8 mouse cellular contexts compared by ENCODE assay signal in the genomic region with DNA sequence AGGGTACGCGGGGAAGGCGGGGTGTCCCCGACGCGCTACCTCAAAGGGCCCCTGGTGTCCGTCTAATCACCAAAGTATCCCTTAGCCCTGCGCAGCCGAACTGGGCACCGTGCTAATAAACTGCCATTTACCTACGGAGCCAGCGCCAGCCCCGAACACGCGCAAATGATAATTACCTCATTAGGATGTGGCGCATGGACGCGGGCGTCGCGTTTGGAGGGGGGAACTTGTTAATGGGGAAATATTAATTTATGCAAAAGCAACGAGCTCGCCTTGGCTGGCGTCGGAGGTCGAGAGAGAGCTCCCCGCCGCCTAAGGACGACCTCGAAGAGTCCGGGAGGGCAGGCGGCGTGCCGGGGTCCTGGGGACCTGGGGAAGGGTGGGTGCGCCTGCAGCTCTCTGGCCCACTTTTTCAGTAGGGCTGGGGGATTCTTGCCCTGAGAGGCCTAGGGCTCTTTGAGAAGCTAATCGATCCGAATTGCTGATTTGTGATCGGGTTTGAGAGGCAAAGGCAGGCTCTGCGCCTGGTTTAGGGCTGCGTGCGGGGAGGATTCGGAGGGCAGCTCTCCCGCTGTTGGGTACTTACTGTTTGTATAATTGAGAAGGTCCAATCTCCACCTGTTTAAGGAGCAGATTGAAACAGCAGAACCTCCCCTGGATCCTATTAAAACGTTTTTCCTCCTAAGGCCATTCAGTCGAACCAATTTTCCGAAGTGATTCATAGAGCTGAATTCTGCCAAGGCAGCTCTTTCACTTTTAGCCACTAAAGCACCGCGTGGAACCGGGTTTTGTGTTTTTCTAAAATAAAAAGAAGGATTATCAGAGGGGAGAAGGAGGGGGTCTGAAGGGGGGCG. TPM values are rescaled to one million over a fixed set of nuclear protein-coding genes. Genes with fewer than 3 reads are reported as not detected.
DNase-seq lines count a peak whose midpoint lies in the region; ATAC-seq lines count a peak whose summit lies in the region.

No protein-coding gene starts in this region.

- H3K27ac ChIP-seq in kidney, embryonic 16.5 days (ENCODE audit: low read length), result no peak overlapping the region
- no peak overlapping the region for H3K27ac ChIP-seq in hindbrain, embryonic 11.5 days (ENCODE audit: low read depth, low read length)
- no peak overlapping the region for H3K27ac ChIP-seq in midbrain, embryonic 15.5 days

- WGBS in kidney, embryonic 16.5 days, result under 1% methylated on average over 50 of the region's 50 CpGs
- WGBS in hindbrain, embryonic 11.5 days, result under 1% methylated on average over 50 of the region's 50 CpGs
- WGBS in midbrain, embryonic 15.5 days, result under 1% methylated on average over 50 of the region's 50 CpGs

- peak overlapping the region; percentile 18 for H3K4me3 ChIP-seq in kidney, embryonic 16.5 days (ENCODE audit: low read length)
- no peak overlapping the region for H3K4me3 ChIP-seq in hindbrain, embryonic 11.5 days (ENCODE audit: low read depth, low read length)
- peak overlapping the region; percentile 3; the same call in 1 of the 2 replicates for H3K4me3 ChIP-seq in midbrain, embryonic 15.5 days

- peaks cover 20% of the 10 kb centered on the region for H3K4me1 ChIP-seq in kidney, embryonic 16.5 days (ENCODE audit: insufficient read depth, low read length)
- H3K4me1 ChIP-seq in hindbrain, embryonic 11.5 days (replicated peaks; ENCODE audit: control insufficient read depth, insufficient read depth, low read length), result no peaks in the 10 kb centered on the region; the same call in 1 of the 2 replicates
- H3K4me1 ChIP-seq in midbrain, embryonic 15.5 days, result peaks cover 20% of the 10 kb centered on the region

- H3K36me3 ChIP-seq in kidney, embryonic 16.5 days (ENCODE audit: insufficient read depth, low read length), result no peaks in the 10 kb centered on the region
- no peaks in the 10 kb centered on the region for H3K36me3 ChIP-seq in hindbrain, embryonic 11.5 days (ENCODE audit: control insufficient read depth, insufficient read depth, low read length)
- no peaks in the 10 kb centered on the region for H3K36me3 ChIP-seq in midbrain, embryonic 15.5 days (replicated peaks)

- no peaks in the 10 kb centered on the region for H3K9me3 ChIP-seq in kidney, embryonic 16.5 days (ENCODE audit: low read length)
- H3K9me3 ChIP-seq in hindbrain, embryonic 11.5 days (ENCODE audit: control insufficient read depth, low read length), result no peaks in the 10 kb centered on the region
- no peaks in the 10 kb centered on the region for H3K9me3 ChIP-seq in midbrain, embryonic 15.5 days

- ATAC-seq in kidney, embryonic 16.5 days (ENCODE audit: low FRiP score, low TSS enrichment), result no peak
- ATAC-seq in hindbrain, embryonic 11.5 days (ENCODE audit: low FRiP score), result no peak
- ATAC-seq in midbrain, embryonic 15.5 days (replicated peaks), result no peak
- no peak for ATAC-seq in megakaryocyte progenitor cell, adult 5-6 weeks (replicated peaks; ENCODE audit: poor library complexity)

- no peak overlapping the region for H3K9ac ChIP-seq in kidney, embryonic 16.5 days (replicated peaks; ENCODE audit: low read length)
- no peak overlapping the region for H3K9ac ChIP-seq in hindbrain, embryonic 11.5 days (ENCODE audit: low read depth, low read length)
- H3K9ac ChIP-seq in midbrain, embryonic 15.5 days, result no peak overlapping the region

- no peak for DNase-seq in kidney, adult 8-10 months
- peak; percentile 69 for DNase-seq in embryo, embryonic 10.5 days (ENCODE audit: low spot score)
- peak; percentile 69 for DNase-seq in hindbrain, embryonic 11.5 days (ENCODE audit: low spot score)
- no peak for DNase-seq in left cerebral cortex, adult 9 months (ENCODE audit: low spot score in 2 of 2)
- DNase-seq in urinary bladder, postnatal 10 days (ENCODE audit: low spot score), result no peak

- peaks cover 99% of the 10 kb centered on the region for H3K27me3 ChIP-seq in kidney, embryonic 16.5 days (ENCODE audit: insufficient read depth, low read length)
- H3K27me3 ChIP-seq in hindbrain, embryonic 11.5 days (ENCODE audit: control insufficient read depth, insufficient read depth, low read length), result peaks cover 98% of the 10 kb centered on the region
- peaks cover 81% of the 10 kb centered on the region for H3K27me3 ChIP-seq in midbrain, embryonic 15.5 days (replicated peaks)

- peak overlapping the region; percentile 32 for H3K4me2 ChIP-seq in kidney, embryonic 16.5 days (replicated peaks; ENCODE audit: low read depth, low read length)
- no peak overlapping the region for H3K4me2 ChIP-seq in hindbrain, embryonic 11.5 days (replicated peaks; ENCODE audit: low read depth, low read length)
- H3K4me2 ChIP-seq in midbrain, embryonic 15.5 days, result peak overlapping the region; percentile 11

RNA-seq across cellular contexts. Expression of gene Fezf2, which starts 1.8 kb away (rescaled TPM):
- not detected in 2 replicates for polyA plus RNA-seq in kidney, embryonic 16.5 days (2015; fragmentation: Nextera tagmentation; extraction: Ambion mirVana)
- polyA plus RNA-seq in hindbrain, embryonic 11.5 days (2014; fragmentation: Nextera tagmentation; extraction: Ambion mirVana), result not detected in 2 replicates
- polyA plus RNA-seq in midbrain, embryonic 15.5 days (2015; fragmentation: Nextera tagmentation; extraction: Ambion mirVana), result 4.1 and 4.2 TPM in 2 replicates
- not detected in 2 replicates for total RNA-seq in megakaryocyte progenitor cell, adult 5-6 weeks (2015)
- total RNA-seq in megakaryocyte progenitor cell, adult 5-6 weeks (2017), result not detected in 2 replicates

Comparison
In these comparisons a context has a peak if more than half of its experiments do, and no peak if none do; other contexts are left out.
1. DNase-seq: peak in embryo, embryonic 10.5 days (single experiment) and hindbrain, embryonic 11.5 days (single experiment); none in kidney, adult 8-10 months (0 of 2), left cerebral cortex, adult 9 months (0 of 2) and urinary bladder, postnatal 10 days (single experiment).